Mouse (Mus musculus): Measurements from ENCODE around the gene Fam228b. TPM values are rescaled to one million over a fixed set of nuclear protein-coding genes. Genes with fewer than 3 reads are reported as not detected.
A peak's percentile ranks its signal among the peaks of the same experiment; 100 is the strongest.

The Fam228b gene
- polyA plus RNA-seq, 1 experiment from 2014 or later = 6.0 TPM

DNA sequence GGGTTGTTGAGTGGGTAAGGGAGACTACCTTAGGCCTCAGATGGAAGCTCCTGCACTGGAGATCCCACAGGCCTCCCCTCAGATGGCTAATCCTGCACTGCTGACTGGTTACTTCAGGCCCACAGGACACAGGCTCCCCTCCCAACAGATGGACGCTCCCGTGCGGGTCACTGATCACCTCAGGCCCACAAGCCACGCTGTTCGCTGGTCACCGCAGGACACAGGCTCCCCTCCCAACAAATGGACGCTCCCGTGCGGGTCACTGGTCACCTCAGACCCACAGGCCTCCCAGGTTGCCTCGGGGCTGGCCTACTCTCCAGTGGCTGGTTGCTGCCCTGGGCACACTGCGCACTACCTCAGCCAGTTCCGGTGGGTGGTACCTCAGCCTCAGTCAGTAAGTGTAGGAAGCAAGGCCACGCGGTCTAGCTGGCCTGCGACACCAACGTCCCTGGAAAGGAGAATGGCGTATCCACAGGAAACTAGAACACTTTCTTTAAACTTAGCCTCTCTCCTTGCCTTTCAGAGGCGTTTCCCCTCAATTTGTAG is 31.0 kb downstream of the Fam228b start, which contains the start of gene Fam228a:
Fam228a (minus strand) TSS at position 400 of the 546 bp plus-strand sequence.
- Histone ChIP-seq H3K9ac (no peak within 1 kb of the TSS), H3K36me3 (no peaks in the 10 kb centered on the region), H3K4me1 (no peaks in the 10 kb centered on the region), H3K9me3 (no peaks in the 10 kb centered on the region), H3K27ac (no peak within 1 kb of the TSS), H3K4me3 (no peak within 1 kb of the TSS), H3K4me2 (no peak within 1 kb of the TSS), H3K27me3 (no peaks in the 10 kb centered on the region)
- WGBS = 89% methylated on average over 18 of the region's 18 CpGs
- no peak for ATAC-seq (ENCODE audit: insufficient number of reproducible peaks, insufficient read depth, low FRiP score, low TSS enrichment, low read depth)

DNA sequence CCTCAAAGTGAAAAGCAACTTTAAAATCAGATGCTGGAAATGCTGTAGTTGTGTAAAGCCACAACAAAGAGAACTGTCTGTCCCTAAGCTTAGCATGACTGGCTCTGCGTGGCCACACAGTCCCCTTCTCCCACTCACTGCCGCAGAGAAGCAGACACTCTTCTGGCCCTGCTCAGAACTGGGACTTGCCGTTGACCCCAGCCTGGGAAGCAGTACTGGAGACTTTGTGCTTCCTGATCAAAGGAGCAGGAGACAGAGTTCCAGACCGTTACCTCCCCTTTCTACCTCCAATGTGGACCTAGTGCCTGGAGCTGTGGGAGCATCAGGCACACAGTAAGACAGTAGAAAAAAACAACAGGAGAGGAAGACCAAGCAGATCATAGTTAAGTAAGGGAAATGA is 36.7 kb downstream of the Fam228b start:
- 48% methylated on average over 4 of the region's 4 CpGs for WGBS
- H3K27ac ChIP-seq = no peak overlapping the region
- no peak overlapping the region for H3K9ac ChIP-seq
- H3K4me1 ChIP-seq = no peaks in the 10 kb centered on the region
- no peak overlapping the region for H3K4me3 ChIP-seq
- no peaks in the 10 kb centered on the region for H3K36me3 ChIP-seq
- no peak for ATAC-seq (ENCODE audit: insufficient number of reproducible peaks, insufficient read depth, low FRiP score, low TSS enrichment, low read depth)
- H3K9me3 ChIP-seq = no peaks in the 10 kb centered on the region
- H3K27me3 ChIP-seq = no peaks in the 10 kb centered on the region
- H3K4me2 ChIP-seq = no peak overlapping the region

DNA sequence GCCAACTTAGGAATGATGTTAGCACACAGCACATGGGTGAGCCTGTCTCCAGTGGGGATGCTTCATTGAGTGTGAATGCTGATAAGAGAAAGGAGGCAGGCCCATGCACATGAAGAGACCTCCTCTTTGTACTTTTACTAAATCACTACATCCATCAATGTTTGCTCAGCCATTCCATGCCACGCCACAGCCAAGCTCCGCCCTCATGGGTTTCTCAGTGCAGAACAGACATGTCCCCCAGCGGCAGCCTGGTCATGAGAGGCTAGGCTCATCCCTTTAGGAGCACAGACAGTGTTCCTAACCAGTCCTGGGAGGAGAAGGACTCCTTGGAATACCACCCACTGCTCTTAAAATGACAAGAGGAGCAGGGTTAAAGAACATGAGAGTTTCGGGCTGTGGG is 37.4 kb downstream of the Fam228b start:
- H3K4me1 ChIP-seq = no peaks in the 10 kb centered on the region
- no peaks in the 10 kb centered on the region for H3K36me3 ChIP-seq
- H3K4me3 ChIP-seq = no peak overlapping the region
- WGBS = 73% methylated on average over 4 of the region's 4 CpGs
- H3K27me3 ChIP-seq = no peaks in the 10 kb centered on the region
- no peak for ATAC-seq (ENCODE audit: insufficient number of reproducible peaks, insufficient read depth, low FRiP score, low TSS enrichment, low read depth)
- H3K4me2 ChIP-seq = no peak overlapping the region
- no peak overlapping the region for H3K9ac ChIP-seq
- no peak overlapping the region for H3K27ac ChIP-seq
- no peaks in the 10 kb centered on the region for H3K9me3 ChIP-seq

DNA sequence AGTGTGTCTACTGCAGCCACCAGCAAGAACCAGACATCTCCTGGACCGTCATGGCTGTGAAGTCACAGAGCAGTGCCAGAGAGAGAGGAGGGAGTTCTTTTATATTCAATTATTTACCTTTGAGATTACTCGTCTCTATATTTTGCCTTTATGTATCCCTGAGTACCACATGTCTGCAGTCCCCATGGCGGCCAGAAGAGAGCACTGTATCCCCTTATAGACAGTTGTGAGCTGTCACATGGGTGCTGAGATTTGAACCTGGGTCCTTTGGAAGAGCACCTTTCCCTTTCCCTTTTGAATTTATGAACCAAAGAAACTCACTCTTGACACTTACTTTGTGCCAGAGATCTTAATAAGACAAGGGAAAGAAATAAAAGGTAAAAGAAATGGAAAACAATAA is 39.9 kb downstream of the Fam228b start:
- 89% methylated on average over 3 of the region's 3 CpGs for WGBS
- no peak for ATAC-seq (ENCODE audit: insufficient number of reproducible peaks, insufficient read depth, low FRiP score, low TSS enrichment, low read depth)
- H3K27ac ChIP-seq = no peak overlapping the region
- no peak overlapping the region for H3K9ac ChIP-seq
- no peak overlapping the region for H3K4me3 ChIP-seq
- H3K27me3 ChIP-seq = no peaks in the 10 kb centered on the region
- no peak overlapping the region for H3K4me2 ChIP-seq
- H3K4me1 ChIP-seq = no peaks in the 10 kb centered on the region
- no peaks in the 10 kb centered on the region for H3K9me3 ChIP-seq
- H3K36me3 ChIP-seq = no peaks in the 10 kb centered on the region

DNA sequence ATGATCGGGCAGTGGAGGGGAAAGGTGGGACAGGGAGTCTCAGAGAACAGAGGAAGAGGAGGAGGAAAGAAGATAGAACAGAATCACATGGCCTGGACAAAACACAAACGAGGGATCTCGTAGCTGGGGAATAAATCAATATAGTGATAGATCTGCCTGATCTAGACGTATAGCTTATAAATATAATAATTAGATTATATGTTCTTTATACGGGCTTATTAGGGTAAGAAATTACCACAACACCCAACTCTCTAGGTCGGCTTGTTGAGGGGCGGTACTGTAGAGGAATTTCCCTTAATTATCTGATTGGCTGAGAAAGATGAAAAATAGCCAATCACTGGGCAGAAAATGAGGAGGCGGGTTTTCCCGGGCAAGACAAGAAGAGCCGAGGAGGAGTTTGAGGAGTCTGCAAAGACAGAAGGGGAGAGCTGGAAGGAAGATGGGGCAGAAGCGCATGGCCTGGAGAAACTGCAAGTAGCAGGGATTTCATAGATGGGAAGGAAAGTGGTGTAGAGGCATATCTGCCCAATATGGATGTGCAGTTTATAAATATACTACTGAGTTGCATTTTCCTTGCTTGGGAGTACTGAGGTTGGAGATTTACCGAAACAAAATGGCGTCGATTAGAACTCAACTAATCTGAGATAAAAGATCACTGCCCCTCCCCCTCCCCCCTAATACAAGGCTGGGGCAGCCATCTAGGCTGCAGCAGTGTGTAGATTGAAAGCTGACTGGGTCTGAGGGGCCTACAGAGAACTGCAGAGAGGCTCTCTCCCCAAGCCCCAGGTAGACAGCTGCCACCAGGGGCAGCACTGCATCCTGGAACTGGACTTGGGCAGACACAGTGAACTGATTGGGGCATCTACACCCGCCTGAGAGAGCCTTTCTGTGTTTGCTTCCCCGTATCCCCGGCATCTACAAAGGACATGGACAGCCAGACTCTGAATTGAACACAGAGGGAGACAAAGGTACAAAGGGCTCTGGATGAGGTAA is 49.0 kb downstream of the Fam228b start:
- H3K27me3 ChIP-seq = no peaks in the 10 kb centered on the region
- no peak overlapping the region for H3K4me2 ChIP-seq
- H3K9ac ChIP-seq = no peak overlapping the region
- H3K36me3 ChIP-seq = peaks cover 8% of the 10 kb centered on the region; the same call in 1 of the 2 replicates
- H3K4me3 ChIP-seq = no peak overlapping the region
- H3K27ac ChIP-seq = no peak overlapping the region
- 73% methylated on average over 17 of the region's 17 CpGs for WGBS
- no peak for ATAC-seq (ENCODE audit: insufficient number of reproducible peaks, insufficient read depth, low FRiP score, low TSS enrichment, low read depth)
- H3K4me1 ChIP-seq = peaks cover 7% of the 10 kb centered on the region
- no peaks in the 10 kb centered on the region for H3K9me3 ChIP-seq

DNA sequence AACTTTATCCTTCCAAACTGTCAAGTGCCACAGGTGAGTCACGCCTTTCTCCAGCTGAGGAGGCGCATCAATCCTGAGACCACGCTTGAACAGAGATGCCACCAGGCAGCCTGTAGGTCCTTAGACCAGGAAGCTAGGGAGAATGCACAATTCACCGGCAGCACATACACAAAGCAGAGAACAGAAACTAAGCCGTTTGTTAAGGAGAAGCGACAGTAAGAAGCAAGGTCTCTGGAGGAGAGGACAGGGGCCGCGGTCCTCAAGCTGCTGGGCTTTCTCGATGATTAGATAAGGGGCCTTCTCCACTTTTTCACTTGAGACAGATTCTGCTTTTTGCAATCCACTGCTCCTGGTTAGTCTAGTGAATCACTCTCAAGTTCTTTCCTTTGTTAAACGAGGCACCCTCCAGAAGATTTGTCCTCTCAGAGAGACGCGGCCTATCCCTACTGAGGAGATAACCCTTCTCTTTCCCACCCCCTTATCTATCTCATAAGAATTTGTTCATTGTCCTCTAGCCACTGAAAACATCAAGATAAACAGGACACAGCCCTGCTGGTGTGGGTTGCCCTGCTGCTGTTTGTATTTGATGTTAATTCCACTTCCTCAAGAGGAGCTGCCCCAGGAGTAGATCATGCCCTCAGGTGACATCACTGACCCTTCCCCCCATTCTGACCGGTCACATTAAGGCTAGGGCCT is 49.9 kb downstream of the Fam228b start:
- H3K4me1 ChIP-seq = peaks cover 7% of the 10 kb centered on the region
- no peaks in the 10 kb centered on the region for H3K27me3 ChIP-seq
- H3K4me2 ChIP-seq = no peak overlapping the region
- no peak overlapping the region for H3K9ac ChIP-seq
- WGBS = 71% methylated on average over 13 of the region's 13 CpGs
- no peak for ATAC-seq (ENCODE audit: insufficient number of reproducible peaks, insufficient read depth, low FRiP score, low TSS enrichment, low read depth)
- no peaks in the 10 kb centered on the region for H3K9me3 ChIP-seq
- H3K36me3 ChIP-seq = peaks cover 13% of the 10 kb centered on the region
- no peak overlapping the region for H3K27ac ChIP-seq
- H3K4me3 ChIP-seq = no peak overlapping the region

DNA sequence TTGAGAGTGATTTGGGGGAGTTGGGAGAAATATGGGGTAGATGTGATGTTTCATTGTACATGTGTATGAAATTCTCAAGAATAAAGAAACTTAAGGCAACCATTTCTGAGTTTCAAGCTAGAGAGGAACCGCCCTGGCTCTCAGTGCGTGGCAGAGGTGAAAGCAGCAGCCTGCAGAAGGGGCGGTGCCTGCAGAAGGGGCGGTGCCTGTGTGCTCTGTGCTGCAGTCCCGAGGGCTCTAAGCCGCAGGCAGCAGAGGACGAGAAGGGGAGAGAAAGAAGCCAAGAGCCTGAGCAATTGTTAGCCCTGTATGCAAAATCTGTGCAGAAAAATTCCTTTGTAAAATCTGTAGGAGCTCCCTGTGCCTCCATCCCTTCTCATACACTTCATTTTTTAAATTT is 51.6 kb downstream of the Fam228b start:
- 16% methylated on average over 7 of the region's 7 CpGs for WGBS
- no peak overlapping the region for H3K27ac ChIP-seq
- H3K4me1 ChIP-seq = peaks cover 7% of the 10 kb centered on the region
- ATAC-seq (ENCODE audit: insufficient number of reproducible peaks, insufficient read depth, low FRiP score, low TSS enrichment, low read depth) = no peak
- no peaks in the 10 kb centered on the region for H3K9me3 ChIP-seq
- H3K27me3 ChIP-seq = no peaks in the 10 kb centered on the region
- no peak overlapping the region for H3K4me3 ChIP-seq
- H3K4me2 ChIP-seq = peak overlapping the region; percentile 30
- no peak overlapping the region for H3K9ac ChIP-seq
- peaks cover 24% of the 10 kb centered on the region for H3K36me3 ChIP-seq

DNA sequence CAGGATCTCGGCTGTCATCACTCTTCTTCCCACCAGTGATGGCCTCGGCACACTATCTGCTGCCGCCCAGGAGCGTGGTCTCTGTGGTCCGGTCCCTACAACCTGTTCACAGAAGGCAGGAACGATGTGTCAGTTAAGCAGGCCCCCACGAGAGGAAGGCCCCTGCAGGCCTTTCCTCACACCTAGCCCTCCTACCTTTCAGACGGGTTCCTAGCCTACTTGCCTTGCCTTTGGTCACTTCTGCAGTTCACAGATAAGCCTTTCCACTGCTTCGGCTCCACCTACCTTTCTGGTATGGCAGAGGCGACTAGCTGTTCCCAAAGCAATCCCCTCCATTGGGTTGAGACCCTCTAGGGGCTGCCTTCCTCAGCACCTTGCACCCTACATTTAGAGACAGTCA is 53.5 kb downstream of the Fam228b start:
- Histone ChIP-seq H3K9ac (no peak overlapping the region), H3K4me1 (peaks cover 7% of the 10 kb centered on the region), H3K27me3 (no peaks in the 10 kb centered on the region), H3K36me3 (peaks cover 39% of the 10 kb centered on the region), H3K4me2 (no peak overlapping the region), H3K9me3 (no peaks in the 10 kb centered on the region), H3K4me3 (no peak overlapping the region), H3K27ac (no peak overlapping the region)
- no peak for ATAC-seq (ENCODE audit: insufficient number of reproducible peaks, insufficient read depth, low FRiP score, low TSS enrichment, low read depth)
- 80% methylated on average over 10 of the region's 10 CpGs for WGBS

DNA sequence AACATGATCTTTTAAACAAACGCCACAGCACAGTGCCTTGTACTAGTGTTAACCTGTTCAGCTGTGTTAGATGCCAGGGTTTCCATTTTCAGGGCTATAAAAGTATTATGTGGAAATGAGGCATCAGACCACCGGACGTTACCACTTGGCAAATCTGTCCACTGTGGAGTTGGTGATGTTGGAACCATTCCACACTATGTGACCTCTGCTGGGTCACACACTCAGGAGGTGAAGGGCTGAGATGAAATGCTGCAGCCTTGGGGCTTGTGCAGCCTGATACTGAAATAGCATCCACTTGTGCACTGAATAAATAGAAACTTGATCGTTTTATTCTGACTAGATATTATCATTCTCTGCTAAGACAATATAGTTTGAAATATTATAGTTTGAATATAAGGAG is 55.7 kb downstream of the Fam228b start:
- Histone ChIP-seq H3K9me3 (no peaks in the 10 kb centered on the region), H3K4me2 (no peak overlapping the region), H3K4me1 (peaks cover 7% of the 10 kb centered on the region), H3K4me3 (no peak overlapping the region), H3K9ac (no peak overlapping the region), H3K36me3 (peaks cover 57% of the 10 kb centered on the region), H3K27me3 (no peaks in the 10 kb centered on the region), H3K27ac (no peak overlapping the region)
- WGBS = 69% methylated on average over 4 of the region's 4 CpGs
- ATAC-seq (ENCODE audit: insufficient number of reproducible peaks, insufficient read depth, low FRiP score, low TSS enrichment, low read depth) = no peak

DNA sequence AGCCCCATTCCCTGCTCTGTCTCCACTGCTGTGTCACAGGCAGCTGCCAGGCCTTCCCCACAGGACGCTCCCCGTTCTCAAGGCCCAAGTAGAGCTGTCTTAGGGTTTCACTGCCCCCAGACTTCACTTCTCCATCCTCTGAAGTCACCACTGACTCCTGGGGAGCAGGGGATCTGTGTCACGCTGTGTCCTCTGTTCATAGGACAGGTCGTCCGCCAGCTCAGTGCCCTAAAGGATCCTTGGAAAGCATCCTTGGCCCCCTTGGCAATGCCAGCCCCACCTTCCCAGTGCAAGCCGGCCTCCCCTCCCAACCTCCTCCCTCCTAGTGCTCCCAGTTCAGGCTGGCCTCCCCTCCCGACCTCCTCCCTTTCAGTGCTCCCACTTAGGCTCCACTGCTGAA is 59.1 kb downstream of the Fam228b start:
- no peak overlapping the region for H3K27ac ChIP-seq
- no peak overlapping the region for H3K4me3 ChIP-seq
- no peaks in the 10 kb centered on the region for H3K27me3 ChIP-seq
- no peaks in the 10 kb centered on the region for H3K9me3 ChIP-seq
- H3K36me3 ChIP-seq = peaks cover 73% of the 10 kb centered on the region
- H3K4me1 ChIP-seq = no peaks in the 10 kb centered on the region
- no peak overlapping the region for H3K9ac ChIP-seq
- WGBS = 86% methylated on average over 7 of the region's 7 CpGs
- no peak overlapping the region for H3K4me2 ChIP-seq
- ATAC-seq (ENCODE audit: insufficient number of reproducible peaks, insufficient read depth, low FRiP score, low TSS enrichment, low read depth) = no peak

DNA sequence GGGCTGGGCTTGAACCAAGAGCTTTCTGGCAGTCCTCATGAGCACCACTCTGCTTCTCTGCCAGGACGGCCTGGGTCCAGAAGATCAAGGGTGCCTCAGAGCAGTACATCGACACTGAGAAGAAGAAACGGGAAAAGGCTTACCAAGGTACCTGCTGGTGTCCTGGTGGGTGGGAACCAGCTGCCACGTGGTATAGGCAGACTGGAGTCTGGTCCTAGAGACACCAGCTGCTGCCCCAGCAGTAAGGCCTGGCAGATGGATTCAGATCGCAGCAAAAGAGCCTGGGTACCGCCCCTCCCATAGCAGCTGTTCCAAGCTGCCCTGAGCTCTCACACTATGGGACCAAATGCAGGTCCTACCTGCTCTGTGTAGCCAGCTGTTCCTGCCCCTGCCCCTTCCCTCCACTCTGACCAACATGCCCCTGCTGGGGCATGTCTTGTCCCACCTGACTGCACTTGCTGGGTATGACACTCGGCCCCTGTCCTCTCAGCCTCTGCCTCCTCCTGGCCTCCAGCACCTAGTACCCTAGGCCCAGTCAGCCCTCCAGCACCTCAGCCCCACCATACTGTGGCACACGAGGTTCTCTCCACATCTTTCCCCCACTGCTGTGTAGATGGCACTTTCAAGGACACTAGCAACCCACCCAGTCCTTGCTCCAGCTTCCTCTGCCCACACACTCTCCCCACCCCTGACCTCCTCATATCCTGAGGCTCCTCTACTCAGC is 60.0 kb downstream of the Fam228b start:
- 75% methylated on average over 8 of the region's 8 CpGs for WGBS
- Histone ChIP-seq H3K4me2 (no peak overlapping the region), H3K4me1 (no peaks in the 10 kb centered on the region), H3K9me3 (no peaks in the 10 kb centered on the region), H3K27ac (no peak overlapping the region), H3K36me3 (peaks cover 68% of the 10 kb centered on the region), H3K27me3 (no peaks in the 10 kb centered on the region), H3K4me3 (no peak overlapping the region), H3K9ac (no peak overlapping the region)
- ATAC-seq (ENCODE audit: insufficient number of reproducible peaks, insufficient read depth, low FRiP score, low TSS enrichment, low read depth) = 0 out of 2 replicates have a peak, but pooled peaks have one; percentile 26
